Mouse (Mus musculus): Measurements from ENCODE around the gene Cyb5r4.
A peak's percentile ranks its signal among the peaks of the same experiment; 100 is the strongest.
"Not testable (repeated sequence)": the region's sequence is repeated elsewhere in the genome, so short reads cannot be mapped to it uniquely, and the experiment has no call there.

Gene Cyb5r4

DNA sequence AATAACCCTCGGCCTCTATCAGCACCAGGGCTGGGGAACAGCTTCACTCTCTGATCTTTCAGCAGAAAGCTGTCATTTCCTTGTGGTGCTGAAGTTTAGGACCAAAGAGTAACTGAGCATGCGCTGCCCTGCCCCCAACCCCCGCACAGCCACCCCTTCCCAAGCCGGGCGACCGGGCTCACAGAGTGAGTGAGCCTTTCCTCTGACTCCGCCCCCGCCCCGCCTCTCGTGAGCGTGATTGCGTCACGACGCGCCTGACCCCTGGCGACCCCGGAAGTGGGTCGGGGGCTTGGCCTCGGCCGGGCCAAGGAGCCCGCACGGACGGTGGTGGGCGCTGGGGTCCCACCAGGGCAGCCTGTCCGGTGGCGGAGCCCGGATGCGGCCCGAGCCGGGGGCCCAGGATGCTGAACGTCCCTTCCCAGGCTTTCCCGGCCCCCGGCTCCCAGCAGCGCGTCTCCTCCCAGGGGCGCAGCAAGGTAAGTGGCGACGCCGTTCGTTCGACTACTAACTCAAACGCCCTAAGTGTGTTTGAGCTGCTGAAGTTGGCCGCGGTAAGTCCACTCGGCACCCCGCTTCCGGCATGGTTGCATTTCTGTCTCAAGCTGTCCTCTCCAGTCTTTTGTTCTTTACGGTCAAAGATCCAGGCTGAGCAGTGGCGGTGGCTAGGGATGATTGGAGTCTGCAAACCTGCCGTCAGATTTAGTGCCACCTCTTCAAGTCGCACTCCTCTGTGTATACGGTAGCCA lies at the start of gene Cyb5r4:
Gene Cyb5r4 (plus strand): TSS at position 237 of the 746 bp plus-strand sequence.
- peak; percentile 96 to 99 for DNase-seq

DNA sequence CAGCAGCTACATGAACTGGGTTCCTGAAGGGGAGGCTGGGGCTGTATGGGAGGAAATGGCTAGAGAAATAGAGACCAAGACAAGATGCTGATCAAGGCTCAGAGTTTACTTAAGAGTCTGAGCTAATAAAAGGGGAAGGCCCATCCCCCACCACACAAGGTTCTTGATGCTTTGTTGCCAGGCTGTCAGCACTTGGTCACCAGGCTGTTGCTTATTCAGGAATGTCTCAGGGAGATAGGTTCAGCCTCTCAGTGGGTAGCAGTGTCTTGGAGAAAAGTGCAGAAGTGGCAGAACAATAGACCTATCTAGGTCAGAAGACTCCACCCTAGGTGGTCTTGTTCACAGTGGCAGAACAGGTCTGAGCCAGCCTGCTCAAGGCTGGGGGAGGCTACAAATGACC lies 49.3 kb upstream of the Cyb5r4 start:
- DNase-seq: not testable (repeated sequence)

DNA sequence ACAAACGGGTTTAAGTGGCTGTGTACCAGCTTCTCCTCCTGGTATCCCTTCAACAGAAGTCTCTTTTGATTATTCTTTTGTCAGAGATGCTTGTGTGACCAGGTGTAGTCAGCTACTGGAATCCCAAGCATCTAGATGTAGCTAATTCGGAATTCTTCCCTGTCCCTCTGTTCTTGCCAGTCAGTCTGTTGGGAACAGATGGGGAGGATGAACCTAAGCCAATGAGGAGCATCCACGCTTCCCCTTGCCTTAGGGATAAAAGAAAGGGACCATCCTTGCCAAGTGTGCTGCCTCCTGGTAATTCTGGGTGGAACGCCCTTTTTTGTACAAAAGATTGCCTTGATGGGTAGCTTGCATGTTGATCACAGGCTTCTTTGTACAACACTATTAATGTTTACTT lies 48.3 kb upstream of the Cyb5r4 start:
- DNase-seq: no peak

DNA sequence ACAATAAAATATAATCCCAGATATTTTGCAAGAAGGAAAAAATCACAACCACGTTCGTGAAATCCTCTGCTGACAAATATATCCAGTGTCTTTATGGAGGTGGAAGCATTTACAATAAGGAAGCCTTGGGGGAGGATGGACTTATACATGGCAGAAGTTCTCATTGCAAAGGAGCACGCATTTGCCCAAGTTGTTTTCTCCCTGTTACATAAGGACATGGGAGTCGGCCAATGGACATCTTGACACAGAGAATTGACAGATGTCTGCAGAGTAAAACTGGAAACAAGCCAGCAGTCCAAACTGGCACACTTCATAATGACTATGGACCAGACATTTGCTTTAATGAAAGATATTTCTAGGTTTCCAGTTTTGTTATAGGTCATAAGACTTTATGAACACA lies 44.9 kb upstream of the Cyb5r4 start:
- no peak for DNase-seq

DNA sequence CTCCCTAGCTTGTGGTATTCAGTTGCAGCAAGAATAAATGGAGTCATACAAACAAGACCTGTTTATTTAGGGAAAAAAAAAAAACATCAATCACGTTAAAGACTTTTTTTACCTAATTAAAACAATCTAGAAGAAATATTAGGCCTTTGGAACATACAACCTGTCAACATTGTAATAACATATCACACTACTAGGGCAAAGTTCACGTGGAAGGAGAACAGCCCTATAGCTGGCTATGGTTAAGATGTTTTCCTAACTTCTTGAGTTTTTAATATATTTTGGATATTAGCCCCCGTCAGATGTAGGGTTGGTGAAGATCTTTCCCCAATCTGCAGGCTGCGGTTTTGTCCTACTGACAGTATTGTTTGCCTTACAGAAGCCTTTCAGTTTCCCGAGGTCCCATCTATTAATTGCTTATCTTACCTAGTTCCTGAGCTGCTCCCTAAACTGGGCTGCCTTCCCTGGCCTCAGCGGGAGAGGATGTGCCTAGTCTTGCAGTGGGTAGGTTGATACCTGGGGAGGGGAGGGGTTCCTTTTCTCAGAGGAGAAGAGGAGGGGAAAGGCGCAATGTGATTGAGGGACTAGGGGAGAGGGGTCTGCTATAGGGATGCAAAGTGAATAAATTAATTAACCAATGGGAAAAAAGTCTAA lies 43.4 kb upstream of the Cyb5r4 start:
- no peak for DNase-seq

DNA sequence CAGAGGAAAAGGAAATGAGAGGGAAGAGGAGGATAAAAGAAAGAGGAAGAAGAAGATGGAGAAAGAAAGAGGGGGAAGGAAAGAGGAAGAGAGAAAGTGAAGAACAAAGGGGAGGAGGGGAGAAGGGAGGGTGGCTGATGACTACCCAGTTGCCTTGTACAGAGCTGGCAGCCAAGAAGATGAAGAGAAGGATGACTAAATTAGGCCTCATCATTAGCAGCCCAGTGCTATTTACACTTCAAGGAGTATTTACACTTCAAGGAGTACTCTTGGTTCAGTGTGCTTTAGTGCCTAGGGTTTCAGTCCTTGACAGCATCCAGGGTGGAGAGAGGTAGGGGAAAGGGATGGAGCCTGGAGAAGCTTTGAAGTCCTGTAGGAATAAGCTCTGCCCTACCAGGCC lies 41.8 kb upstream of the Cyb5r4 start:
- DNase-seq: no peak

DNA sequence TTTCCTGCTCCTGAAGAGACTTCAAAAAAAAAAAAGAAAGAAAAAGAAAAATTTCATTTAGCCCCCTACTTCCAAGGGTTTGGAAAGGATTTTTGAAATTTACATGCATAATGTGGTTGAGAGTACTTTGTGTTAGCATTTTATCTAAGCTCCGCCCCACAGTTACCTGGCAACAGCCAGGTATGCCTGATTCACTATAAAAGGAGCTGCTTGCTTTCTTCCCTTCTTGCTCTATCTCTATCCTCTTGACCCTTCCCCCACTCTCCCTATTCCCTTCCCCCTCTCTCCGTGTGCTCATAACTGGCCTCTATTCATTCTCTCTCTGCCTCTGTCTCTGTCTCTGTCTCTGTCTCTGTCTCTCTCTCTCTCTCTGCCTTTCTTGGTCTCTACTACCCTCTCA lies 40.9 kb upstream of the Cyb5r4 start:
- no peak for DNase-seq

DNA sequence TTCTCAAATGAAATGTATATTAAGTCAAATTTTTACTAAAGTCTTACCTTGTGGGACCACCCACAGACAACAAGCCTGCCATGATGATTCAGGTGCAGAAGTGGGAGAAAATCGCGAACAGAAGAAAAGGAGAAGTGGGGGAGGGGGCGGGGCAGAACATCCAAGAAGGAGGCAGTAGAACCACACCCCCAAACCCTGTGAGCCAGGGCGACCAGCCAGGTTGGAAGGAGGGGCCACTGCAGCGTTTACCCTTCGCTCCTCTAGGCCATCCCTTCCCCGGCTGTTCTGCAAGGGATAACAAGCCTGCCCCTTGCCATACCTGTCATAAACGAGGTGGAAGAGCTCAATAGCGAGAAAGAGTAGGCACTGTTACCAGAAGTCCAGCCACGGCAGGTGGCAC lies 40.3 kb upstream of the Cyb5r4 start:
- DNase-seq: no peak

DNA sequence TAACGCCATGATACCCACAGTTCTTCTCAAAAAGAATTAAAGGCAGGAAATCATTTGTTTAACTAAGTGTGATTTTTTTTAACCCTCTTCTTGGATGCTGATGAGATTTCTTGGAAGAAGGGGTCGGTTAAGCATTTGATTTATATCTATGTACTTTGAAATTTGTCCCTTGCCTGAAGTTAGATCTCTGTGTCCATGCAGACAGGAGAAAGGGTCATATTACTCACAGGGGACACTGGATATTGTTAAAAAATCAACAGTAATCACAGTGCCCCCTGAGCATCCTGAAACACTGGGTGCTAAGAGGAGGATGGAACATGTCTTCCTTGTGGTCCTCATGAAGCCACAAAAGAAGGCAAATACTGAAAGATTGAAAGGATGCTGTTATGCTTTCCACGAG lies 37.2 kb upstream of the Cyb5r4 start:
- DNase-seq: no peak

DNA sequence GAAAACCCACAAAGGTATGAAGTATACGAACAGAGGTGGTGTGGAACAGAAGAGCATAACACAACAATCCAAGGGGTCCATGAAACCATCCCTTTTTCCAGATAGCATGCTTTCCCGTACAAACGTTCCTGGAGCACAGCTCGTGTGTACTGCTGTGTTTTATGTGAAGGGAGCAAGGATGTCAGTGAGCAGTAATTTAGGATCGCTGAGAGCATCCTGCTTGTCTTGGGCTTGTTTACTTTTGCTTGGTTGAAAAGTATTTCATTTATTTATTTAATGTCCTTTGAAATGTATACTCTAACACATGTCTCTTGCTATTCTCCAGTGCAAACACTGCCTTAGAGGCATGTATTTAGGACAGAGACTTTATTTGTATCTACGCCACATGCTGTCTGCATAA lies 36.7 kb upstream of the Cyb5r4 start:
- no peak for DNase-seq

DNA sequence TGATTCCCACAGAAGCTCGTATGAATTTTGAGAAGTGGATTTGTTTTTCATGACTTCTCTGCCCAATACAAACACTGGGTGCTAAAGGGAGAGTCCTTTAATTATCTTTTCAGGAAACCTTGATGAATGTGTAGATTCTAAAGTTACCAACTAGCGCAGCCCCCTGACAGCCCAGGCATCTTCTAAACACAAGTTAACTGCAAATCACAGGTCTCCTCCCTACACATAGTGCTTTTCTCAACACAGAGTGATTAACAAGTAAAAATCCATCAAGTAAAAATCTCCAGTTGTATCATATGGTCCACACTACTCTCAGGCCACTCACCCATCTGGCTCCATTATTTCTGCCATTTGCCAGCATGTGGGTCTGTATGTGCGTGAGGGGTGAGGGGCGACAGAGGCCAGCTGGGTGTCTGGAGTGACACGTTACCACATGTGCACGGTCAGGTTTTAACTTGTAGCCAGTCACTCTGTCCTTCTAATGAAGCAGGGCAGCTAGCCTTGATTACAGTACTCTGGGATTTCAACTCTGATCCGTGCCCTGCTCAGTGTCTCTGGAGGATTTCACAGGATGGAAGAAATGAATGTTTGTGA lies 35.0 kb upstream of the Cyb5r4 start:
- no peak for DNase-seq

DNA sequence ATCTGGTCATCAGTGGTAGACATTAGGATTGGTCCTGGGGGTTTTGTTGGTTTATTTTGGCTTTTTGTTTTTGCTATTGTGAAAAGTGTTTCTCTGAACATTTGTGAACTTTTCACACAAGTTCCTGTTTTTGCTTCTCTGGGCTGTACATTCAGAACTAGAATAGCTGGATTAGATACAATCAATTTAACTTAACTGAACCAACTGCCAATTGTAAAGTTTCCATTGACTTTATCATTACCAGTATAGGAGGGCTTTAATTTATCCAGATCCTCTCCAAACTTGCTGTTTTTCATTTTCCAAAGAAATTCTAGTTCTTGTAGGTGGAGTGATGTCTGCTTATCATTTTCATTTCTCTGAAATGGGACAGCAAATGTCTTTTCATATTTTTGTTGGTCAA lies 32.0 kb upstream of the Cyb5r4 start:
- DNase-seq: no peak

DNA sequence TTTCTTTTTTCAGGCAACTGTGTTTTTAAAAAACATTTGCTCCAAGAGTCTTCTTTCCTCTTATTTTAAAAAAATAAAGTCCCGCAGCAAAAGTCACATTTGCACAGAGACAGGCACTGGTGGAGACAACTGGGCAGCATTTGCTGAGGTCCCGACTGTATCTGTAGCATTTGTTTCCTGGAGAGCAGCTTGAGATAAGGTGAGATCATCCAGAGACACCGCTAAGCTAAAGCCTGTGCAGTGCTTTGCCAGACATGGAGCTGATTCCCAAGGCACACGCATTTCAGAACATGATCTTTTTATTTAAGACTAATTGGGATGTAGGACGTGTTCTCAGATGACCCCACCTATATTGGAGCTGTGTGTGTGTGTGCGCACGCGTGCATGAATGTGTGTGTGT lies 30.1 kb upstream of the Cyb5r4 start:
- no peak for DNase-seq

DNA sequence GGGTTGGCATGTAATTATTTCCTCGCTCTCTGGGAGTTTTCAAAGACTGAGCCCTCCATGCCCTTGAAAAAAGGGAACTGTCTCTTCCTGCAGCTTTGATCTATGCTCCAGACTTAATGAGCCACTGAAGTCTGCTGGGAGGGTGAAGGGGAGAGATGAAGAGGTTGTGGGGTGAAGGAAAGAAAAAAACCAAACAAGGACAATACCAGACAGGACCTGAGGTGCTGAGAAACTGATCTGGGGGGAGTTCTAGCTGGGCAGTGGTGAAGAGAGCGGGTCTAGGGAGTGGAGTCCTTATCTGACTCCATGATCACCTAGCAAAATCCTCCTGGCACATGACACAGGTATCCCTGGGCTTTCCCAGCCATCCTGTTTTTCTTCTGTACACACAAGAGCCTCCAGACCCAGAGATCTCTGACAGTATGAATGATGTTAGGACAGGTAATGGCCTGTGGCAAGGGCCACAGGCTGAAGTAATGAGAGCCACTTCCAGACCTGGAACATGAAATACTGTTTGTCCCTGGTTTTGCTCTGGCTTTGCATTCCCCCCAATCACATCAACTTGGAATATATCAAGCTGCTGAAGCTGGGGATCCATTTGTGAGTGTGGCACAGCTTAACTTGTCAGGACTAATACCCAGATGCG lies 24.6 kb upstream of the Cyb5r4 start:
- DNase-seq: no peak

DNA sequence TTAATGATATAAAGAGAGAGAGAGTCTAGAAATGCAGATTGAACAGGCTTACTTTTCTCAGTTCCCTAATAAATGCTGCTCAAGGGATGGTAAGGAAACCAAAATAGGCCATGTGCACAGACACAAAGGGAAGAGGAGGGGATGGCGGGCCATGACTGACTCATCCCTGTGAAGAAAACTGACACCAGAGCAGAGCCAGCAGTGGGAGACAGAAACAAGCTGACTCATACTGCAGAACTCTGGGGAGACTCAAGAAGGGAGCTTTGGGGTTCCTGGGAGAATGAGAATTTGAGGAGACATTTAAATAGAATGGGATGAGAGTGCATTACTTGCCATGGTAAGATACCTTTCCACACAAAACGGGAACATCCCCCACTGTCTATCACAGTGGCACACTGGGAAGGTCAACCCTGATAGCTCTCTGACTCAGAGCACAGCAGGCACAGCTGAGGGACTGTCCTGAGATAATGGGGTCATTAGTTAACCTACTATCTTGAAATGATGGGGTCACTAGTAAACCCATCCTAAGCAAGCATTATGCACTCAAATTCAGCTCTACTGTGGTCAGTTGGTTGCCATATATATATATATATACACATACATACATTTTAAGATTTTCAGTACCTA lies 21.7 kb upstream of the Cyb5r4 start:
- no peak for DNase-seq

DNA sequence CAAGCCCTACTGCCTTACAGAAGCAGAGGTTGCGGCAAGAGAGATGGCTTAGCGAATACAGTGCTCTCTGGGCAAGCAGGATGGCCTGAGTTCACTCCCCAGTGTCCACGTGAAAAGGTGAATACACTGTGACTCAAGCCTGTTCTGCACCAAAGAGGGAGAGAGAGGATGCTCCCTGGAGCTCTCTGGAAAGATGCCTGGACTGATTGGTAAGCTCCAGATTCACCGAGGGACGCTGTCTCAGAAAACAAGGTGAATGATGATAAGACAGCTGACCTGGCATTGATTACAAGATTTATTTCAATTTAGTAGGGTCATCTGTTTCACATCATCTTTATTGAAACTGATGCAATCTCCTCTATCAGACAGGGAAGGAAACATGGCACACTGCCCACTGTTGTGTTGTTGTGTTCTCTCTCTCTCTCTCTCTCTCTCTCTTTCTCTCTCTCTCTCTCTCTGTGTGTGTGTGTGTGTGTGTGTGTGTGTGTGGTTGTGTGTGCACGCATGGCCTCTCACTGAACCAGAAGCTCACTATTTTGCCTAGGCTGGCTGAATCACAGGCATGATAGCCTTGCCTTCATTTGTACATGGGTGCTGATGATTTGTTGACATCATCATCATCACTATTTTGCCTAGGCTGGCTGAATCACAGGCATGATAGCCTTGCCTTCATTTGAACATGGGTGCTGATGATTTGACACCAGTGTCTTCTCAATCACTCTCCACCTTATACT lies 16.9 kb upstream of the Cyb5r4 start:
- no peak for DNase-seq

DNA sequence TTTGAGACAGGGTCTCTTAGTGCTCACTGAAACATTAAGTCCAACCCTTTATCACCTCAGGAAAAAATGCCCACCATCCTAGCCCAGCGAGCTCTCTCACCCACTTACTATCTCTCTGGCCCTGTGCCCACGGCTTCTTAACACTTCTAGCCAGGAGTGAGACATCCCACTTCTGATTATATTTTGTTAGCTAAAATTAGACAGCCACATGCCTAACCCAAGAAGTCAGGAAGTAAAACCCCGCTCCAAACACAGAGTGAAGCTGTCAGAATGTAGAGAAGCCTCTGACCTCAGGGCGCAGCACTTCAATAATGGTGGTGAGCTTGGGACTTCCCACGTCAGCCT lies 16.4 kb upstream of the Cyb5r4 start:
- DNase-seq: no peak

DNA sequence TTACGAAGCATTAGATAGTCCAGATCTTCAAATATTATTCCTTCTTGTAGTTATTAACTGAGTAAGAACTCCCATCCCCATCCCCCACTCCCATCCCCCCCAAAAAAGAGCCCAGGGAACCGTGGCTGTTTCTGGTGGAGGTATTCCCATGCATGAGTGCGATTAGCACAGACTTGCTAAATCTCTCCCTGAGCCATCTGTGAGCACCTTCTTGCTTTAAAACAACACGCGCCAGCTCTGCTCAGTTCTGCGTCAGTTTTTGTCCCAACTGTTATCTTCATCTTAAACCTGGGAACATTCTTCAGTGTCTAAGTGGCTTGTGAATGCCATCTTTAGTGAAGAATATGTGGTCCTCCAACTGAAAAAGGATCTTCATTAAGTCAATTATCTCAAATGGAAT lies 13.3 kb upstream of the Cyb5r4 start:
- no peak for DNase-seq

DNA sequence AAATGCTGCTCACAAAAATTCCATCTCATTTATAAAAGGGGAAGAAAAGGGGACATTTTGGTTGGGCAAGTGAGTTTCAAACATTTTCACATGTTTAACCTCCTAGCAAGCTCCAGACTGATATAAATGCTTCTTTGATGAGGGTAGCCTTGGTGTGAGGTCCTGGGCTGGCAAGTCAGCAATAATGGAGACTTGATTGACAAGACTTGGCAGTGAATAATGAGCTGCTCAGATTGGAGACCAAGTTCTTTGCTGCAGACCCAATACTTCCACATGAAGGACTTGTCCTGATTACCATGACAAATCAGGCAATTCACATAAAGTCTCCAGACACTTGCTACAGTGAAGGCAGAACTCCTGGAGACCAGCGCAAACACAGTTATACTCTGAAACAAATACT lies 12.9 kb upstream of the Cyb5r4 start:
- DNase-seq: no peak

DNA sequence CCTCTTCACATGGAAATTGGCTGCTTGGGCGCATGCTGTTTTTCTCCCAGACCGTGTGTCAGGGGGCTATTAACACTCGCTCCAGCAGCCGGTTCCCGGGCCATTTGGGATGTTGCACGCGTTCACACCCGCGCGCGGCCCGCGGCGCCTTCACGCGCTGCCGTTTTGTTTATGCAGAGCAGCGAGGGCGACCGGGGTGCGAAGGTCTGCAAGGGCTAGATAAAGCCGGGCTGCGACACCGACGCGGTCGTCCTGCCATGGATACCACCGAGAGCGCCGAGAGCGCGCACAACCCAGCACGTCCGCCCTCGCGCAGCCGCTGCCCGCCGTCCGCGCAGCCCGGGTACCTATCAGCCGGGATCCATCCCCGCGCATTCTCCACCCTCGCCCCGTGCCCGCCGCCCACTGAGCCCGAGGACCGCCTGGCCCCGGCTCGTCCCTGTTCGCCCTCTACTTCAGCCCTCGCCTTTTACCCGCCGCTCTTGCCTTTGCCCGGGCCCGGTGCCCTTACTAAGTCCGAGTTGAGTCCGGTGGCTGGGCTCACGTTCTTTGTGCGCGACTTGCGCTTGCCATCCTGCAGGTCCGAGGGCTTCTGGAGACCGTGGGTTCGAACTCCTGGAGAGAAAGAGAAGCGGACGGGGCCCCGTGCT lies 6.4 kb upstream of the Cyb5r4 start, which contains the start of gene Ripply2:
Gene Ripply2 (plus strand): TSS at position 250 of the 650 bp plus-strand sequence.
- peak in 1 of 2 experiments; percentile 13 for DNase-seq

DNA sequence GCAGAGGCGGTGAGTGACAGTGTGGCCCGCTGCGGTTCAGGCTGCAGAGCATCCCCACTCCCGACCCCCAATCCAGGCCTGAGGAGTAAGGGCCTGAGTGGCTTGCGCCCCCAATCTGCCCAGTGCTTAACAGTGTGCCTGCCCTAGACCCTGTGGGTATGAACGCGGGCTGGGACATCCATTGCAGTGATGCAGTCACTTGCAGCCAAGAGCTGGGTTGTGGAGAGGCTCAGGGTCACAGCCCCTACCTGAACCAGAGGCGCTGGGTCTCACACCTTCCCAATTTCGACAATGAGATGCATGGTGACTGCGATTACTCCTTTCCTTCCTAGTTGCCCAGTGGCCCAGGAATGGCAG lies 5.9 kb upstream of the Cyb5r4 start:
- no peak for DNase-seq

DNA sequence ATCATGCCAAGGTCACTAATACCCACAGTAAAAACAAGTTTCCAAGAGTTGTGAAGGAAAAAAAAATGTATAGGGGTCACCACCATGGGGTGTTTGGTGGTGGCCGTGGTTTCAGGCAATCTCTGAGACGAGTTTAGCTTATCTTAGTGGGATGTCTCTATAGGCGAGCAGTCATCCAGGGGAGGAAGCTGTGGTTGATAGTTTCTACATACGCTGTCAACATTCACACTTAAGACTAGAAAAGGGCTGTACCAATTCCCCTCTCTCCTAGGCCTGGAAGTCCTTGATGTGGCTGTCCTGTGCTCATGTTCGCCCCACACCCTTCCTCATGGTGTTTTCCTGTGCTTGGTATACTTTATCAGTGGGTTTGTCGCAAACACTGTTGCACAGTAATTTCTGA lies 4.0 kb downstream of the Cyb5r4 start:
- DNase-seq: no peak

Data from kidney, postnatal 36 days (tissue).